Mouse (Mus musculus) cerebellum, adult 2 months (tissue): Measurements from ENCODE around the gene Myo10. TPM values are rescaled to one million over a fixed set of nuclear protein-coding genes. Genes with fewer than 3 reads are reported as not detected.
A peak's percentile ranks its signal among the peaks of the same experiment; 100 is the strongest.
"Not testable (repeated sequence)": the region's sequence is repeated elsewhere in the genome, so short reads cannot be mapped to it uniquely, and the experiment has no call there.

Source experiments
- DNase-seq, 2 experiments: peaks; one replicate each; pipeline ENCODE4 v3.0.0; 2021
- H3K27ac ChIP-seq: fragments of 200-500 bp; 2 replicates; pipeline ENCODE4 v1.5.1; 2012; ENCODE audit warnings: low read length, control low read depth, inconsistent platforms; ENCODE audit not compliant: insufficient read depth
- H3K27me3 ChIP-seq: fragments of 200-500 bp; 2 replicates; pipeline ENCODE4 v1.6.1; 2012; ENCODE audit warnings: inconsistent platforms, mild to moderate bottlenecking, low read length, moderate library complexity; ENCODE audit not compliant: control insufficient read depth, insufficient read depth
- H3K4me1 ChIP-seq: fragments of 200-500 bp; 2 replicates; pipeline ENCODE4 v1.6.1; 2011; ENCODE audit warnings: low read length; ENCODE audit not compliant: control insufficient read depth, insufficient read depth
- H3K4me3 ChIP-seq: fragments of 200-500 bp; replicated peaks from 2 replicates; pipeline ENCODE3; 2011; ENCODE audit warnings: mild to moderate bottlenecking, low read depth, low read length, control low read depth; ENCODE audit not compliant: insufficient read depth
- CTCF ChIP-seq: fragments of 200-500 bp; IDR thresholded peaks from 2 replicates; pipeline ENCODE4 v1.5.1; 2011; ENCODE audit warnings: low read depth, mild to moderate bottlenecking, control low read depth, low read length, moderate library complexity, borderline replicate concordance; ENCODE audit not compliant: insufficient read depth
- POLR2A ChIP-seq: fragments of 200-500 bp; IDR thresholded peaks from 2 replicates; pipeline ENCODE4 v1.6.1; 2011; ENCODE audit warnings: low read length, control low read depth, borderline replicate concordance; ENCODE audit not compliant: insufficient read depth
- WGBS: fragments of 180-500 bp; shearing (Covaris S2); methylation state at CpG from one replicate; pipeline ENCODE4 v1.1.7; 2018; 5-methylcytosine and 5-hydroxymethylcytosine counted together
- polyA plus RNA-seq: library from polyadenylated mRNA; depleted of rRNA; stranded (reverse); fragments of >200 nt; gene quantifications from 2 replicates; pipeline ENCODE4 v1.2.3, GENCODE M21; 2012

The Myo10 gene
- polyA plus RNA-seq, 1 experiment = 30.0 TPM

GRCm38 (mm10) chr15:25717006-25717405 is 94.7 kb downstream of the Myo10 start:
- Histone ChIP-seq H3K27ac (no peak overlapping the region), H3K27me3 (no peaks in the 10 kb centered on the region), H3K4me3 (no peak overlapping the region), H3K4me1 (peaks cover 20% of the 10 kb centered on the region)
- DNase-seq = peak; percentile 74 to 85
- 20% methylated on average over 3 of the region's 3 CpGs for WGBS
- no peak for TF ChIP-seq POLR2A
- TF ChIP-seq CTCF = peak; percentile 89

- H3K4me3 ChIP-seq, H3K27me3 ChIP-seq: not testable (repeated sequence)
- 100% methylated on average over 2 of the region's 4 CpGs for WGBS
Measured at GRCm38 (mm10) chr15:25718104-25718503, 95.8 kb downstream of the Myo10 start.

GRCm38 (mm10) chr15:25719270-25719669 is 96.9 kb downstream of the Myo10 start:
- Histone ChIP-seq H3K27me3 (no peaks in the 10 kb centered on the region), H3K4me3 (no peak overlapping the region), H3K4me1 (peaks cover 15% of the 10 kb centered on the region), H3K27ac (no peak overlapping the region)
- peak in 1 of 2 experiments; percentile 16 for DNase-seq
- TF ChIP-seq CTCF (0 out of 2 replicates have a peak, but pooled peaks have one; percentile 6), POLR2A (no peak)
- 63% methylated on average over 8 of the region's 8 CpGs for whole genome bisulfite sequencing

More at GRCm38 (mm10) chr15:25718104-25718503, 95.8 kb downstream of the Myo10 start:
- not testable (repeated sequence) for H3K27ac ChIP-seq, DNase-seq
- H3K4me1 ChIP-seq = peaks cover 16% of the 10 kb centered on the region

- no peak overlapping the region for H3K4me3 ChIP-seq
- 87% methylated on average over 6 of the region's 6 CpGs for WGBS
- TF ChIP-seq POLR2A (no peak), CTCF (no peak)
- no peak overlapping the region for H3K27ac ChIP-seq
- DNase-seq = no peak
- peaks cover 13% of the 10 kb centered on the region for H3K4me1 ChIP-seq
- H3K27me3 ChIP-seq = no peaks in the 10 kb centered on the region
Measured at GRCm38 (mm10) chr15:25720263-25720662, 97.9 kb downstream of the Myo10 start.

- Histone ChIP-seq H3K4me3 (no peak overlapping the region), H3K4me1 (peaks cover 4% of the 10 kb centered on the region), H3K27ac (no peak overlapping the region), H3K27me3 (no peaks in the 10 kb centered on the region)
- no peak for TF ChIP-seq POLR2A
- TF ChIP-seq CTCF = no peak
- WGBS = 61% methylated on average over 12 of the region's 12 CpGs
- no peak for DNase-seq
Measured at GRCm38 (mm10) chr15:25723281-25724113, 101.2 kb downstream of the Myo10 start.

GRCm38 (mm10) chr15:25724549-25724948 is 102.2 kb downstream of the Myo10 start:
- Histone ChIP-seq H3K4me3 (no peak overlapping the region), H3K4me1 (no peaks in the 10 kb centered on the region; the same call in none of the 2 replicates), H3K27me3 (no peaks in the 10 kb centered on the region), H3K27ac (no peak overlapping the region)
- TF ChIP-seq POLR2A (no peak), CTCF (no peak)
- WGBS = 97% methylated on average over 6 of the region's 6 CpGs
- no peak for DNase-seq

- DNase-seq = no peak
- Histone ChIP-seq H3K4me3 (no peak overlapping the region), H3K27ac (no peak overlapping the region), H3K27me3 (no peaks in the 10 kb centered on the region), H3K4me1 (no peaks in the 10 kb centered on the region)
- WGBS = 92% methylated on average over 5 of the region's 5 CpGs
- TF ChIP-seq POLR2A = no peak
- no peak for TF ChIP-seq CTCF
Measured at GRCm38 (mm10) chr15:25726814-25727213, 104.5 kb downstream of the Myo10 start.

- Histone ChIP-seq H3K4me1 (no peaks in the 10 kb centered on the region), H3K27me3 (no peaks in the 10 kb centered on the region), H3K27ac (no peak overlapping the region), H3K4me3 (no peak overlapping the region)
- WGBS = 82% methylated on average over 4 of the region's 4 CpGs
- TF ChIP-seq POLR2A (no peak), CTCF (no peak)
- DNase-seq = no peak
Measured at GRCm38 (mm10) chr15:25728501-25728900, 106.2 kb downstream of the Myo10 start.
